Mouse (Mus musculus) spleen, adult 2 months (tissue): Measurements from ENCODE around the gene Trpv6. TPM values are rescaled to one million over a fixed set of nuclear protein-coding genes. Genes with fewer than 3 reads are reported as not detected.

Experiments used
- DNase-seq, 2 experiments: peaks; one replicate each; pipeline versions ENCODE4 v3.0.0 to v3.0.0-alpha.2; 2012 to 2021; ENCODE audit warnings: low spot score in 2 of 2, low read depth in 1 of 2
- H3K27ac ChIP-seq: fragments of 200-500 bp; 2 replicates; pipeline ENCODE4 v1.5.1; 2012; ENCODE audit warnings: low read length, inconsistent platforms; ENCODE audit not compliant: insufficient read depth
- H3K27me3 ChIP-seq: fragments of 200-500 bp; 2 replicates; pipeline ENCODE4 v1.6.1; 2012; ENCODE audit warnings: mild to moderate bottlenecking, moderate library complexity, low read length, inconsistent platforms; ENCODE audit not compliant: control insufficient read depth, insufficient read depth
- H3K36me3 ChIP-seq: fragments of 200-500 bp; 2 replicates; pipeline ENCODE4 v1.6.1; 2012; ENCODE audit warnings: mild to moderate bottlenecking, low read length, inconsistent platforms; ENCODE audit not compliant: control insufficient read depth, insufficient read depth
- H3K4me1 ChIP-seq: fragments of 200-500 bp; 2 replicates; pipeline ENCODE4 v1.6.1; 2011; ENCODE audit warnings: inconsistent platforms; ENCODE audit not compliant: control insufficient read depth, insufficient read depth, insufficient read length
- H3K4me3 ChIP-seq: fragments of 200-500 bp; 2 replicates; pipeline ENCODE4 v1.5.1; 2011; ENCODE audit warnings: mild to moderate bottlenecking, inconsistent platforms; ENCODE audit not compliant: insufficient read depth, insufficient read length; ENCODE audit errors: extremely low read depth
- CTCF ChIP-seq: fragments of 200-500 bp; IDR thresholded peaks from 2 replicates; pipeline ENCODE4 v1.5.1; 2011; ENCODE audit warnings: mild to moderate bottlenecking, inconsistent platforms; ENCODE audit not compliant: insufficient read depth, insufficient read length, insufficient replicate concordance; ENCODE audit errors: extremely low read depth
- POLR2A ChIP-seq: fragments of 200-500 bp; IDR thresholded peaks from 2 replicates; pipeline ENCODE4 v1.6.1; 2011; ENCODE audit warnings: low read depth, low read length, inconsistent platforms
- WGBS: fragments of 180-500 bp; shearing (Covaris S2); methylation state at CpG from one replicate; pipeline ENCODE4 v1.1.7; 2018; 5-methylcytosine and 5-hydroxymethylcytosine counted together
- polyA plus RNA-seq: library from polyadenylated mRNA; depleted of rRNA; stranded (reverse); fragments of >200 nt; gene quantifications from 2 replicates; pipeline ENCODE4 v1.2.3, GENCODE M21; 2012; rRNA removed

The Trpv6 gene
- polyA plus RNA-seq, 1 experiment, result 0.06 TPM

DNA sequence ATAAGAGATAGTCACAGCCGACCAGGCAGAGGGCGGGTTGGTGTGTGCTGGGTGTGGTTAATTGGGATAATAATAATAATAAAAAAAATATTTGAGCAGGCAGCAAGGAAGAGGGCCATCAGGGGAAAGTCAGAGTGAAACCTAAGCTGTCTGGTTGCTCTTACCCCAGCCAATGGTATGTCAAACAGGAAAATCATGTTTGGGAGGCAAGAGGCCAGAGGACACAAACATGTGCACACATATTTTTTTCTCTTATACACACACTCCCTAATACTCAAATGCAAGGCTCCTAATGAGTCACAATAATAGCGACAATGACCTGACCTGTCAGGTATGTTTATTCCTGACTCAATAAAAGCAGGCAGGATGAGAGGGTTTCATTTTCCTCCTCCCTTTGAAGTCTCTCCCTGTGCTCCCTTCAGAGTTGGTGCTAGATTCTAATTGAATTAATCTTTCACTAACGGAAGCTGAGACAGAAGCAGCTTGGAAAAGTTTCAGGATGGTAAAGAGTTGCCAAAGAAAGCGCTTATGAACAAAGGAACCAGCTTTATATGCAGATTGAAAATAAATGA lies 59.6 kb downstream of the Trpv6 start:
- TF ChIP-seq CTCF, result no peak
- TF ChIP-seq POLR2A, result no peak
- Histone ChIP-seq H3K4me3 (no peak overlapping the region), H3K4me1 (no peaks in the 10 kb centered on the region), H3K27ac (no peak overlapping the region), H3K36me3 (no peaks in the 10 kb centered on the region), H3K27me3 (no peaks in the 10 kb centered on the region)
- WGBS, result 83% methylated on average over 5 of the region's 5 CpGs
- no peak for DNase-seq

Other genes with a start within 250 kb of the Trpv6 start
- 12.2 and 155 TPM in 2 replicates for gene Gm5771, start 244.0 kb downstream of the Trpv6 start, polyA plus RNA-seq
- 2.4 and 41.1 TPM in 2 replicates for gene Gm10334, start 190.3 kb downstream of the Trpv6 start, polyA plus RNA-seq
- 10.3 and 12.5 TPM in 2 replicates for gene Prss1, start 177.5 kb downstream of the Trpv6 start, polyA plus RNA-seq
- gene Prss2, start 114.6 kb downstream of the Trpv6 start, polyA plus RNA-seq, result 9,234 and 9,806 TPM in 2 replicates
- gene Ephb6, start 30.9 kb downstream of the Trpv6 start, polyA plus RNA-seq, result 7.2 and 7.5 TPM in 2 replicates
- 0.09 and 0.11 TPM in 2 replicates for gene Trpv5, start 44.4 kb upstream of the Trpv6 start, polyA plus RNA-seq
- gene Llcfc1, start 48.0 kb upstream of the Trpv6 start, polyA plus RNA-seq, result not detected in 2 replicates
- gene Kel, start 67.9 kb upstream of the Trpv6 start, polyA plus RNA-seq, result 30.9 and 39.8 TPM in 2 replicates
- gene Olfr459, start 138.8 kb upstream of the Trpv6 start, polyA plus RNA-seq, result not detected in 2 replicates
- gene Pip, start 211.1 kb upstream of the Trpv6 start, polyA plus RNA-seq, result not detected in 2 replicates
- gene Sval2, start 216.6 kb upstream of the Trpv6 start, polyA plus RNA-seq, result not detected in 2 replicates